ENCODE assay signal across 17 mouse cellular contexts in genomic region chr10:27985068-27985467, GRCm38 (mm10).
"Had no signal": no experiment of that assay in that cellular context is flagged by ENCODE, and none has a peak within 500 bp of the region (broad histone marks: within the 10 kb centered on the region; RNA-seq: fewer than 3 reads in every experiment).

No protein-coding gene starts in this region.

- H3K4me2 ChIP-seq: kidney, embryonic 15.5 days; liver, embryonic 13.5 days; midbrain, embryonic 12.5 days; midbrain, embryonic 15.5 days; neural tube, embryonic 13.5 days; stomach, embryonic 15.5 days had no signal

- H3K27me3 ChIP-seq: kidney, embryonic 15.5 days; liver, embryonic 13.5 days; midbrain, embryonic 12.5 days; midbrain, embryonic 15.5 days; neural tube, embryonic 13.5 days; stomach, embryonic 15.5 days had no signal

- DNase-seq: kidney, postnatal 10 days; kidney, postnatal 36 days; layer of hippocampus, postnatal 36 days; liver, embryonic 13.5 days; lung, adult 2 months; lung, postnatal 14 days; lung, postnatal 4 days; retina, postnatal 1 day; right cerebral cortex, postnatal 25 days; spleen, adult 18-20 months; thymus, postnatal 25 days had no signal

- H3K27ac ChIP-seq: kidney, embryonic 15.5 days; left cerebral cortex, adult 2 months; liver, embryonic 13.5 days; midbrain, embryonic 12.5 days; midbrain, embryonic 15.5 days; neural tube, embryonic 13.5 days; stomach, embryonic 15.5 days had no signal

- H3K4me1 ChIP-seq: kidney, embryonic 15.5 days; liver, embryonic 13.5 days; midbrain, embryonic 12.5 days; midbrain, embryonic 15.5 days; neural tube, embryonic 13.5 days; stomach, embryonic 15.5 days had no signal

- H3K9ac ChIP-seq: kidney, embryonic 15.5 days; liver, embryonic 13.5 days; midbrain, embryonic 12.5 days; midbrain, embryonic 15.5 days; neural tube, embryonic 13.5 days; stomach, embryonic 15.5 days had no signal

- ATAC-seq: midbrain, embryonic 15.5 days had no signal

- H3K4me3 ChIP-seq: kidney, embryonic 15.5 days; left cerebral cortex, adult 2 months; liver, embryonic 13.5 days; midbrain, embryonic 12.5 days; midbrain, embryonic 15.5 days; neural tube, embryonic 13.5 days; stomach, embryonic 15.5 days had no signal

- H3K36me3 ChIP-seq: kidney, embryonic 15.5 days; liver, embryonic 13.5 days; midbrain, embryonic 12.5 days; midbrain, embryonic 15.5 days; neural tube, embryonic 13.5 days; stomach, embryonic 15.5 days had no signal

- H3K9me3 ChIP-seq: kidney, embryonic 15.5 days; liver, embryonic 13.5 days; midbrain, embryonic 12.5 days; midbrain, embryonic 15.5 days; neural tube, embryonic 13.5 days; stomach, embryonic 15.5 days had no signal
